In the genomic region with DNA sequence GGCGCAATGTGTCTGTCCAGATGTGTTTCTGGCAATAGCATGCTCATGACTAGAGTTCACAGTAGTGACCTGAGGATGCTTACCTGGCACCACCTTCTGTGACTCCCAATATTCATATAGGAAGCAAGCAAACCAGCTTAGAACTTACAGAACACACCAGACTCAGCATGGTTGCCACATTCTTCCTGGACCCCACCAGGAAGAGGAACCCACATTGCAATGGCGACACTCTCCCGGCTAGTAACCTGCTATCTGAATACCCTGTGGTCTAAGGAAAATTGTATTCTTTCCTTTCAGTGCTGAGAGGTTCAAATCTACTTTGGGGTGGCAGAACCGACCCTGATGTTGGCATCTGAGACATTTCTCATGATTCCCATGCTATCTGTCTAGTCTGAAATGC, we compare ENCODE assay signal across 34 mouse cellular contexts. TPM values are rescaled to one million over a fixed set of nuclear protein-coding genes. Genes with fewer than 3 reads are reported as not detected.
"Had no signal": no experiment of that assay in that cellular context is flagged by ENCODE, and none has a peak within 500 bp of the region (broad histone marks: within the 10 kb centered on the region; RNA-seq: fewer than 3 reads in every experiment).

No protein-coding gene starts in this region.

- H3K27ac ChIP-seq: embryonic facial prominence, embryonic 10.5 days; embryonic facial prominence, embryonic 12.5 days; embryonic facial prominence, embryonic 13.5 days; embryonic facial prominence, embryonic 15.5 days; forebrain, embryonic 10.5 days; forebrain, embryonic 12.5 days; forebrain, embryonic 13.5 days; forebrain, embryonic 15.5 days; heart, adult 2 months had no signal

- H3K4me1 ChIP-seq: embryonic facial prominence, embryonic 10.5 days; embryonic facial prominence, embryonic 12.5 days; embryonic facial prominence, embryonic 13.5 days; embryonic facial prominence, embryonic 15.5 days; forebrain, embryonic 12.5 days; forebrain, embryonic 13.5 days; forebrain, embryonic 15.5 days had no signal

- H3K4me2 ChIP-seq: embryonic facial prominence, embryonic 12.5 days; embryonic facial prominence, embryonic 13.5 days; embryonic facial prominence, embryonic 15.5 days; forebrain, embryonic 12.5 days; forebrain, embryonic 13.5 days; forebrain, embryonic 15.5 days had no signal

- H3K4me3 ChIP-seq: embryonic facial prominence, embryonic 10.5 days; embryonic facial prominence, embryonic 12.5 days; embryonic facial prominence, embryonic 13.5 days; embryonic facial prominence, embryonic 15.5 days; erythroblast, embryonic 14.5 days; forebrain, embryonic 10.5 days; forebrain, embryonic 12.5 days; forebrain, embryonic 13.5 days; forebrain, embryonic 15.5 days; heart, adult 2 months had no signal

- DNase-seq: cerebellum, adult 2 months; cerebellum, adult 8-10 months; cerebellum, adult 9-10 months; cerebellum, adult 9-11 months; cerebellum, postnatal 10 days; cerebellum, postnatal 14 days; cerebellum, postnatal 25 days; cerebellum, postnatal 36 days; embryo, embryonic 11 days; forebrain, postnatal 0 days; gastrocnemius, postnatal 10 days; gastrocnemius, postnatal 14 days; gastrocnemius, postnatal 25 days; gastrocnemius, postnatal 36 days; heart, adult 18-20 months; heart, adult 2 months had no signal

- H3K9me3 ChIP-seq: embryonic facial prominence, embryonic 10.5 days; embryonic facial prominence, embryonic 12.5 days; embryonic facial prominence, embryonic 13.5 days; embryonic facial prominence, embryonic 15.5 days; forebrain, embryonic 10.5 days; forebrain, embryonic 12.5 days; forebrain, embryonic 13.5 days; forebrain, embryonic 15.5 days had no signal

- ATAC-seq: forebrain, embryonic 13.5 days; forebrain, embryonic 14.5 days; forebrain, embryonic 15.5 days; forebrain, embryonic 16.5 days; forebrain, postnatal 0 days had no signal

- H3K36me3 ChIP-seq: embryonic facial prominence, embryonic 10.5 days; embryonic facial prominence, embryonic 12.5 days; embryonic facial prominence, embryonic 13.5 days; embryonic facial prominence, embryonic 15.5 days; forebrain, embryonic 10.5 days; forebrain, embryonic 12.5 days; forebrain, embryonic 15.5 days had no signal

- H3K9ac ChIP-seq: embryonic facial prominence, embryonic 12.5 days; embryonic facial prominence, embryonic 13.5 days; embryonic facial prominence, embryonic 15.5 days; forebrain, embryonic 12.5 days; forebrain, embryonic 13.5 days; forebrain, embryonic 15.5 days; forebrain, postnatal 0 days had no signal

- H3K27me3 ChIP-seq: embryonic facial prominence, embryonic 12.5 days; embryonic facial prominence, embryonic 15.5 days; forebrain, embryonic 12.5 days; forebrain, embryonic 13.5 days; forebrain, embryonic 15.5 days had no signal

RNA-seq across cellular contexts. Expression of gene Pkd1l1, which starts 5.1 kb away (rescaled TPM):
- total RNA-seq: common myeloid progenitor, adult 5-6 weeks; gastrocnemius, adult 18-20 months; gastrocnemius, adult 8-10 months; gastrocnemius, postnatal 14 days; gastrocnemius, postnatal 25 days; gastrocnemius, postnatal 36 days; gastrocnemius, postnatal 4 days; heart, adult 18-20 months; heart, adult 8-10 months had no signal
- polyA plus RNA-seq: embryonic facial prominence, embryonic 11.5 days; forebrain, embryonic 10.5 days; forebrain, embryonic 11.5 days had no signal
